Mouse (Mus musculus) brain, embryonic 14.5 days (tissue): ENCODE measurements at regions not wholly inside any gene's neighbourhood (a gene's known extent, or its start where the extent isn't known, plus 50 kb on each side); places are given as distances from the start of the nearest gene placed in this dataset.

ENCODE experiments used
- DNase-seq: peaks from one replicate; pipeline ENCODE4 v3.0.0-alpha.2; 2011; ENCODE audit warnings: low read depth
- CTCF ChIP-seq: fragments of 200-500 bp; IDR thresholded peaks from 2 replicates; pipeline ENCODE4 v1.5.1; 2012; ENCODE audit warnings: inconsistent platforms, mild to moderate bottlenecking, moderate library complexity, borderline replicate concordance; ENCODE audit not compliant: insufficient read depth, insufficient read length; ENCODE audit errors: extremely low read depth
- POLR2A ChIP-seq: fragments of 200-500 bp; IDR thresholded peaks from 2 replicates; pipeline ENCODE4 v1.6.1; 2012; ENCODE audit warnings: mild to moderate bottlenecking, inconsistent platforms, borderline replicate concordance; ENCODE audit not compliant: poor library complexity, insufficient read depth, insufficient read length, severe bottlenecking; ENCODE audit errors: extremely low read depth

DNA sequence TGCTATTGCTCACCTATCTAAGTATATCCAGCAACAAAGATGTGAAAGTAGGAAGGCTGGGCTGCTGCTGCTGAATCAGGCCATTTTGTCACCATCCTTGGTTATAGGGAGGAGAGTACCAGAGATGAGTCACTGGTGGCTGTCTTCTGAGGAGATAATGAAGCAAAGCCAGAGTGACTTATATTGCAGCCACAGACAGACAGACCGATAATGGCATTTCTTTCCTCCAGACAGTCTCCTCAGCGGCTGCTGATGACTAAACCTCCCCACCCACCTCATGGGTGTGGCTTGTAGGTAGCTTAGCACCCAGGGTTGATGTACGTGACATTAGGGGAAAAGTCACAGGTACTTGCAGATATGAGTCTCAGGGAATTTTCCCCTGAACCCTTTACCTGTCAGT is 136.1 kb upstream of the Jun start:
- TF ChIP-seq POLR2A (no peak), CTCF (no peak)
- DNase-seq, result no peak

DNA sequence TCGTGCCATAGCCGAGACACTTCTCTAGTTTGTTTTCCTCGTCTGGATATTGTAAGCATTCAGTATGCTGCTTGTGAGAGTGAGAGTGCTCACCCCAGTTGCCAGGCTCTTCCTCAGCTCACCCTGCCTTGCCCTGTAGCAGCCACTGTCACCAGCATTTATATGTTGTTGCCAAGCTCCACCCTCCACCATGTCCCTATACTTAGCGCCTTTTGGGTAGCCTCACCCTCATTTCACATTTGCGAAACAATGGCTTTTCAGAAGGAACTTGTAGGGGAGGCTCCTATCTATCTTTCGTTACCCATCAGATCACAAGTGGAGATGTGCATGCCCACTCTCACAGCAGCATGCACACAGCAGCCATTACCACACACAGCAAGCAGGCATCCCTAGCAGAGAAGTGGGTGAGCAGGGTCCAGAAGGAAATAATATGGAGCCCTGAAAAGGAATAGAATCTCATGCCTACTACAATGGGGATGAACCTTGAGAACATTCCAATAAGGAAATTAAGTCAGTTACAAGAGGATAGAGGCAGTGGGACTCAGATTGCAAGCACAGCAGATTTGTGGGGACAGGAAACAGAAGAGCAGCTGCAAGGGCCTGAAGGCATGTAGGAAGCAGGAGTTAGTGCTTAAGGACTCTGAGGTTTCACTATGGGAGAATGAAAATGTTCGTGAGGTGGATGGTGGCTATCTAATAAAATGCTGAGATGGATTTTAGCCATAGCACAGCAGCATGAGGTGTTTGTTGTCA is 139.8 kb upstream of the Jun start:
- no peak for TF ChIP-seq POLR2A
- TF ChIP-seq CTCF, result no peak
- DNase-seq, result no peak

DNA sequence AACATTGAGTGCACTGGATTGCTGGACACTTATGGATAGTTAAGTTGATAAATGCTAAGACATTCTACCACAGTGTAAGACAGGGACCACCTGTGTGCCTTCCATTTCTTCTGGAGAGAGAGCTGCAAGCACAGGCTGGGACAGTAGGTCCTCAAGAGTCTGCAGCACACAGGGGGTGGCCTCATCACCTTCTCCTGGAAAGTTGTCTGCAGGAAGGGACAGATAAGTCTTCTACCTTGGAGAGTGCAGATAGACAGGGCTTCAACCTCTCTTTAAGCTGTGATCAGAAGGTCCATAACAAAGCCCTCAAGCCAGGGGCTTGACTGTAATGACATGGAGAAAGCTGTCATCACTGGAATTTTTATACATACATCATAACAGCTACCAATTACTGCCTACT is 140.5 kb upstream of the Jun start:
- TF ChIP-seq POLR2A (no peak), CTCF (no peak)

DNA sequence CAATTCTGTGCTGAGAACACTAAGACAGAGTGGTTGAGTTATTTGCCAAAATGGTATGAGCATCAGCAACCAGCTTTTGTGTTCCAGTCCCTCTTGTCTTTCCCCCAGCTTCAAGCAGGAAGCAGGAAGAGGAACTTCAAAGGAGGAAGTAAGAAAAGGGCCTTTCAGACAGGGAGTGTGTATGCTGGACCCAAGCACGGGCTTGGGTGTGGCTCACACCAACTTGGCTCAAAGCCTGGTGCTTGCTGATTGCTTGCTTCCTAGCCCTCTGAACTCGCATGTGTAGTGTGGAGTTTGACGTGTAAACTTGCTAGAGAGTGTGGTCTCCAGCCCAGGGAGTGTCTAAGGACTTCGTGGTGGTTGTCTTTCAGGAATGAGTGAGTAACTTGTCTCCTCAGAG is 141.0 kb upstream of the Jun start:
- TF ChIP-seq CTCF (no peak), POLR2A (no peak)

More for the DNA sequence above, 140.5 kb upstream of the Jun start:
- no peak for DNase-seq

DNA sequence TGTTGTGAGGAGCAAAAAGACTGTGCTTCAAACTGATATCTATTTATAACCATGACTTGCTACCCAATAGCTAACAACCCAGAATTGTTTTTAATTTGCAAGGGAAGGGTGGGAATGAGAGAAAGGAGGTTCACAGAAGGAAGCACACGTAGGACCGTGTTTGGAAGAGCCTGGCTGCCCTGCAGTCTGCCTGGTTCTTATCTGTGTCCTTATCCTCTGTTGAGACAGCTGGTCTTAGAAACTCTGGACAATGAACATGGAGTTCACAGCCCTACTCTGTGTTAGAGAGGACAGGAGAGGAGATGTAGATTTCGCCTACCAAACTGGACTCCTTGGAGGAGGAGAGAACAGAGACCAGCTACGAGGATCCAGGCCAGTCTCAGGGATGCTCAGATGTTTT is 141.5 kb upstream of the Jun start:
- no peak for TF ChIP-seq POLR2A
- no peak for TF ChIP-seq CTCF

More for the DNA sequence above, 141.0 kb upstream of the Jun start:
- no peak for DNase-seq

DNA sequence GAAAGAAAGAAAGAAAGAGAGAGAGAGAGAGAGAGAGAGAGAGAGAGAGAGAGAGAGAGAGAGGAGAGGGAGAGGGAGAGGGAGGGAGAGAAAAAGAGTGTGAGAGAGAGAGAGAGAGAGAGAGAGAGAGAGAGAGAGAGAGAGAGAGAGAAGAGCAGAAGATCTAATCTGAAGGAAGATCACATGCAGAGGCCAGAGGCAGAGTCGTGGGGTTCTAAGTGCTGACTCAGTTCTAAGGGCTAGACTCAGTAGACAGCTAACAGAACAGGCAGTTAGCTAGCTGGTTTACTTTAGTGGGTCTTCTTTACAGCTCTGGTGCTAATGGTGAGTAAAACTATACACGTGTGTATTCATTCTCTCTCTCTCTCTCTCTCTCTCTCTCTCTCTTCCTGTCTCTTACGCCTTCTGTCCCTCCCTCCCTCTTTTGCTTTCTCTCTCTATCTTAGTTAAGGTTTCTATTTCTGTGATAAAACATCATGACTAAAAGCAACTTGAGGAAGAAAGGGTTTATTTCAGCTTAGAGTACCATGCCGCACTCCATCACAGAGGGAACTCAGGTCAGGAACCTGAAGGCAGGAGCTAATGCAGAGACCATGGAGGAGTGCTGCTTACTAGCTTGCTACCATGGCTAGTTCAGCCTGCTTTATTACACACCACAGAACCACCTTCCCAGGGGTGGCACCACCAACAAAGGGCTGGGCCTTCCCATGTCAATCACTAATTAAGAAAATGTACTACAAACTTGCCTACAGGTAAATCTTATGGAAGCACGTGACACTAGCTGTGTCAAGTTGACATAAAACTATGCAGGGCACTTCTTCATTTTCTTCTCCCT is 142.8 kb upstream of the Jun start:
- no peak for DNase-seq
- no peak for TF ChIP-seq POLR2A
- no peak for TF ChIP-seq CTCF

More for the DNA sequence above, 141.5 kb upstream of the Jun start:
- DNase-seq, result no peak

DNA sequence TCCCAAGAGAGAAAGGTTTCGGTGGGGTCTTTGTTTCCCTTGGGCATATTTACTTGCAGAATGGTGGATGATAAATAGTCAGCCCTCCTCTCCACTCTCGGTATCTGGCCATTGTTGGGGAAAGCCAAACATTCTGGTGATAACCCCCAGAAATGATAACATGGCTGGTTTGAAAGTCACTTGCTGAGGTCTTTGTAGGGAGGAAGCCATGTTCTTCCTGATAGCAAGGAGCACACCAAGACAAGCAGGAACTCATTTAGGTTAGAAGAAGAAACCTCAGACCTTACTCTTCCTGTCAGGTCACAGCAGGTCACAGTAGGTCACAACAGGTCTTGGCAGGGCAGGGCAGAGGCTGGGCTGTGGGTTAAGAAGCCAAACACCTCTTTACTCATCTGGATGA is 144.1 kb upstream of the Jun start:
- TF ChIP-seq POLR2A (no peak), CTCF (no peak)
- no peak for DNase-seq

DNA sequence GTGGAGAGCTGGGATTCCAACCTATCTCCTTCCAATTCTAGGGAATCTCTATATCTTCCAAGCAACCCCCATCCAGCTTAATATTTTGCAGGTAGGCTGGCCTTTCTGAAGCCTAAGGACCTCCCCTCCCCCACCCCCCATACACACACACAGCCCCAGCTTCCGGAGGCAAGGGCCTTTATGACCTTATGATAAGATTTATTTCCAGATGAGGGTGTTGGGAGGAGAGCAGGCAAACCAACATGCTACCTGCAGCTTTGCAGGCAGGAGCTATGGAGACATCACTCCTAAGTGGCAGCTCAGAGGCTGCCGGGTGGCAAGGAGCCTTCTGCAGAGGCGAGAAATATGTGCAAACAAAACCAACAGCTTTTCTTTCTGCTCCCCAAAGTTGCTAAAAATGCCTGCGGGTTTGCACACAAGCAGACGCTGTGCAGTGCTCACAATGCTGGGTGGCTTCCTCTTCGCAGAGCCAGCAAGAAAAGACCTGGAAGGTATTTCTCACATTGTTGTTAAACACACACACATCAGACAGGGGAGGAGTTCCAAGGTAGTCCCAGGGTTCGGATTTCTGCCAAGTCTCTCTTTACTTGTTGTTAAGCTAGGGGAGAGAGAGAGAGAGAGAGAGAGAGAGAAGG is 145.2 kb upstream of the Jun start:
- DNase-seq, result peak; percentile 31
- TF ChIP-seq CTCF (no peak), POLR2A (no peak)

DNA sequence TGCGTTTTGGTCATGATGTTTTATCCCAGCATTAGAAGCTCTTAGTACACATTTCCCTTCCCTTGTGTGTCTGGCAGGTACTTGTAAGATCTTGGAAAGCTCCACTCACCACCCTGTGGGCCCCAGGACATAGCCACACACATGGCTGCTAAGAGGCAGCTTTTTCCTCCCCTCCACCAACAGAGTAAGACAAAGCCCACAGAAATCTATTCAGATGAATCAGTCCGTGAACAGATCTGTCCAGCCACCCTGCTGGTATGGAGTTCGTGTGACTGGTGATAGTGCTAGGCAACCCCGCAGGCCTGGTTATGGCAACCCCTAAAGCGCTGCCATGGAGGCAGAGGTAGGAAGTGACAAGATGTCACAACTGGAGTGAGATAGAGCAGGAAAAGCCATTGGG is 147.4 kb upstream of the Jun start:
- DNase-seq, result peak; percentile 71
- no peak for TF ChIP-seq POLR2A
- no peak for TF ChIP-seq CTCF

DNA sequence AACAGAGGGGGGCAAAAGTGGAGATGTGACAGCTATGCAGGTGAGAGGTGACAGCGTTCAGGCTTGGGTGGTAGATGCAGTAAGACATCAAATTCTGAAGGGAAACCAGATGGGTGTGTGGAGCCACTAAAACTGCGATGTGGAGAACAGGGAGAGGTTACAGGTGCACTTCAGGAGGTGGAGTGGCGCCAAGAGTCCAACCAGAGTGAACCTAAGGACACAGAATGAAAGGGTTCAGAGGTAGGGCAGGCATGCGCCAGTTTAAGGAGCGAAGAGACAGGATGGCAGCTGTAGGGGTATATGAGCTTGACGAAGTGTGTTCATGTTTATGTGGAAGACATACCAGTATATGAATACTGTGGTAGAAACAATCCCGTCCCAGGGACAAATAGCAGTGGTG is 148.1 kb upstream of the Jun start:
- no peak for TF ChIP-seq CTCF
- TF ChIP-seq POLR2A, result no peak
- DNase-seq, result no peak

DNA sequence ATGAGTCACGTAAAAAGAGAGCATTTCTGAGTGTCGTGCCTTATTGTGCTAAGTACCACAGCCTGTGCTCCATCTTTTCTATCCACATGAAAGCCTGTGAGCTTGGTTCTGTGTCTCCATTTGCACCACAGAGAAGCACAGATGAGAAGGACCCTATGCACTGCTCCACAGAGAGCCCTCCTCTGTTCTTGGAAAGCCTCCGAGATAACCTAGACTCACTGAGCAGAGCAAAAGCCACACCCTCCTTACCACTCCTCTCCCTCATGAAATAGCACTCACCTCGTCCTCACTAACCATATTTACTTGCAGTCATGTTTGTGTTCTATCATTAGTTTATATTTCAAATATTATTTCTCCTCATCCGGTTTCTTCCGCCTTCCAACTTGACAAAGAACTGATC is 150.5 kb upstream of the Jun start:
- no peak for DNase-seq
- TF ChIP-seq POLR2A, result no peak
- TF ChIP-seq CTCF, result no peak
